Mouse (Mus musculus) liver, postnatal 0 days (tissue): ENCODE data around the gene Tmem107.

Experiments used
- CTCF ChIP-seq: sonication (generic); IDR thresholded peaks from 2 replicates; pipeline ENCODE4 v1.5.1; 2016; ENCODE audit warnings: antibody characterized with exemption, low read depth
- EP300 ChIP-seq: IDR thresholded peaks from 2 replicates; pipeline ENCODE4 v1.6.1; 2016; ENCODE audit warnings: antibody characterized with exemption, low read depth, mild to moderate bottlenecking

- 0 out of 2 replicates have a peak, but pooled peaks have one; percentile 32 for TF ChIP-seq CTCF
- peak; percentile 73 for TF ChIP-seq EP300
These were observed 18.4 kb downstream of the Tmem107 start for GRCm38 (mm10) chr11:69088856-69089615.
